Mouse (Mus musculus): Measurements from ENCODE around the gene Nhsl2.

Nhsl2 gene

GRCm38 (mm10) chrX:101981450-101981849 is 132.3 kb downstream of the Nhsl2 start:
- peak; percentile 55 for DNase-seq (ENCODE audit: low read depth)

- DNase-seq (ENCODE audit: low read depth), result no peak
Measured at GRCm38 (mm10) chrX:101983638-101984037, 134.5 kb downstream of the Nhsl2 start.

- DNase-seq (ENCODE audit: low read depth), result no peak
Measured at GRCm38 (mm10) chrX:101986657-101987367, 137.6 kb downstream of the Nhsl2 start.

- no peak for DNase-seq (ENCODE audit: low read depth)
Measured at GRCm38 (mm10) chrX:101993841-101994571, 144.8 kb downstream of the Nhsl2 start.

GRCm38 (mm10) chrX:101996726-101997125 is 147.5 kb downstream of the Nhsl2 start:
- no peak for DNase-seq (ENCODE audit: low read depth)

GRCm38 (mm10) chrX:102003632-102004315 is 154.6 kb downstream of the Nhsl2 start:
- DNase-seq (ENCODE audit: low read depth), result no peak

- no peak for DNase-seq (ENCODE audit: low read depth)
Measured at GRCm38 (mm10) chrX:102004370-102004769, 155.2 kb downstream of the Nhsl2 start.

- no peak for DNase-seq (ENCODE audit: low read depth)
Measured at GRCm38 (mm10) chrX:102005141-102005641, 156.0 kb downstream of the Nhsl2 start.

GRCm38 (mm10) chrX:102007935-102008334 is 158.8 kb downstream of the Nhsl2 start:
- no peak for DNase-seq (ENCODE audit: low read depth)

- no peak for DNase-seq (ENCODE audit: low read depth)
Measured at GRCm38 (mm10) chrX:102017213-102017923, 168.2 kb downstream of the Nhsl2 start.

GRCm38 (mm10) chrX:102018890-102019289 is 169.7 kb downstream of the Nhsl2 start:
- DNase-seq (ENCODE audit: low read depth), result no peak

GRCm38 (mm10) chrX:102019471-102020240 is 170.5 kb downstream of the Nhsl2 start:
- DNase-seq (ENCODE audit: low read depth), result no peak

- DNase-seq (ENCODE audit: low read depth), result no peak
Measured at GRCm38 (mm10) chrX:102024976-102025375, 175.8 kb downstream of the Nhsl2 start.

GRCm38 (mm10) chrX:102031851-102032250 is 182.7 kb downstream of the Nhsl2 start:
- peak; percentile 88 for DNase-seq (ENCODE audit: low read depth)

GRCm38 (mm10) chrX:102032431-102032830 is 183.2 kb downstream of the Nhsl2 start:
- no peak for DNase-seq (ENCODE audit: low read depth)

- DNase-seq (ENCODE audit: low read depth), result no peak
Measured at GRCm38 (mm10) chrX:102033566-102033965, 184.4 kb downstream of the Nhsl2 start.

- DNase-seq (ENCODE audit: low read depth), result no peak
Measured at GRCm38 (mm10) chrX:102035671-102036070, 186.5 kb downstream of the Nhsl2 start.

GRCm38 (mm10) chrX:102036866-102037361 is 187.7 kb downstream of the Nhsl2 start:
- no peak for DNase-seq (ENCODE audit: low read depth)

- no peak for DNase-seq (ENCODE audit: low read depth)
Measured at GRCm38 (mm10) chrX:102037506-102037905, 188.3 kb downstream of the Nhsl2 start.

GRCm38 (mm10) chrX:102041562-102041961 is 192.4 kb downstream of the Nhsl2 start:
- DNase-seq (ENCODE audit: low read depth), result no peak

- DNase-seq (ENCODE audit: low read depth), result peak; percentile 35
Measured at GRCm38 (mm10) chrX:102042386-102042785, 193.2 kb downstream of the Nhsl2 start.
